Mouse (Mus musculus): ENCODE results near the gene Pik3cg. TPM values are rescaled to one million over a fixed set of nuclear protein-coding genes. Genes with fewer than 3 reads are reported as not detected.

The Pik3cg gene
- polyA plus RNA-seq, 1 experiment from 2014 or later: 1.4 TPM

DNA sequence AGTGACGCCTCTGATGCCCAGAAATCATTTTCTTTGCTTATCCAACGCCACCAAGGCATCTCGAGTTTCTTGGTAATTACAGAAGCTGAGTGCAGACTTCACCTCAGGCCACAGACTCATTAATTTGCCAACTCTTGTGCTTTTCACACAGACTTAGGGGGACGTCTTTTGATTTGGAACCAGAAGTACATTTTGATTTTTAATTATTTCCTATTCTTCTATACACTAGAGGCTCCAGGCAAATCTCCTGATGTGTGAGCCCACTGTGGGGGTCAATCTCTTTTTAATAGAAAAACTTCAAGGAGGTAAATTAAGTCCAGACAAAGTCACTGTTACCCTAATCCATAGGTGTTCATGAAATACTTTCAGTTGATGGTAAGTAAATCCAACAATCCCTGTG lies 26.6 kb downstream of the Pik3cg start:
- Histone ChIP-seq H3K9me3 (replicated peaks; ENCODE audit: control insufficient read depth, low read length) (no peaks in the 10 kb centered on the region), H3K4me3 (ENCODE audit: low read depth, low read length) (no peak overlapping the region), H3K27me3 (replicated peaks; ENCODE audit: control insufficient read depth, insufficient read depth, low read length) (no peaks in the 10 kb centered on the region), H3K4me2 (ENCODE audit: low read length) (no peak overlapping the region), H3K36me3 (ENCODE audit: control insufficient read depth, insufficient read depth, low read length) (no peaks in the 10 kb centered on the region), H3K9ac (ENCODE audit: low read length) (no peak overlapping the region), H3K27ac (ENCODE audit: low read depth, low read length) (no peak overlapping the region), H3K4me1 (ENCODE audit: control insufficient read depth, insufficient read depth, low read length) (no peaks in the 10 kb centered on the region)
- no peak for DNase-seq (ENCODE audit: low spot score)
- WGBS: 24% methylated on average over 4 of the region's 4 CpGs
- ATAC-seq: no peak

DNA sequence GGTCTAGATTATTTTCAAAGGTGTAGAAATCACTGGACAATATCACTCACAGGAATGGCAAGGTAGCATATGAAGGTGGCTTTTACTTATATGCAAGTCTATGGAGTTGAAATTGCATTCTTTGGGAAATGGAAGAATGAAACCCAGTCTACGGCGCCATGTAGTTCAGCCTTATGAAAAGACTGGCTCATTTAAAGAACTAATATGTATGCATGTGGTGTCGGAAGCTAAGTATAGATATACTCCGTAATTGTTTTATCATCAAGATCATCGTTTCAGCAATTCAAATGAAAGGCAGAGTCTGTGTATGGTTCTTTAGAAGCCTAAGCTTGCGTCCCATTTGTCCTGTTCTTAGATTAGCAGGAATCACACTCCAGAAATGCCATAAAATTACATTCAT lies 34.0 kb downstream of the Pik3cg start:
- WGBS: 91% methylated on average over 6 of the region's 6 CpGs
- no peak overlapping the region for H3K4me3 ChIP-seq (ENCODE audit: low read depth, low read length)
- ATAC-seq: no peak

DNA sequence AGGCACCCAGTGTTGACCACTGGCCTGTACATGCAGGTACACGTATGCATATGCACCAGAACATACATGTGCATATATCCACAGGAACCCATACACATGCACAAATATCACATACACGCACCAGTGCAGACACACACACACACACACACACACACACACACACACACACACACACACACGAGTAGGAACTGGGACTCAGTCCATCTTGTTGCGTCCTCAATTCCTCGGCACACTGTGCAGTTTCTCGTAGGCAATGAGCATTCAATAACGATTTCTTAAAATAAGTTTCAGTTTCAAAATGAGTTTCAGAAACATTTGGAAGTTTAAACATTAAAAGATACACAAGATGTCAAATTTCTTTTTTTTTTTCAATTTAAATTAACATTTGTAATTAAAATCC lies 35.6 kb downstream of the Pik3cg start:
- H3K9me3 ChIP-seq (replicated peaks; ENCODE audit: control insufficient read depth, low read length): no peaks in the 10 kb centered on the region
- H3K36me3 ChIP-seq (ENCODE audit: control insufficient read depth, insufficient read depth, low read length): no peaks in the 10 kb centered on the region
- WGBS: 91% methylated on average over 7 of the region's 7 CpGs
- DNase-seq (ENCODE audit: low spot score) (no peak), ATAC-seq (no peak)
- no peaks in the 10 kb centered on the region for H3K27me3 ChIP-seq (replicated peaks; ENCODE audit: control insufficient read depth, insufficient read depth, low read length)
- H3K4me2 ChIP-seq (ENCODE audit: low read length): no peak overlapping the region
- H3K27ac ChIP-seq (ENCODE audit: low read depth, low read length): no peak overlapping the region
- no peak overlapping the region for H3K4me3 ChIP-seq (ENCODE audit: low read depth, low read length)
- H3K4me1 ChIP-seq (ENCODE audit: control insufficient read depth, insufficient read depth, low read length): peaks cover 2% of the 10 kb centered on the region; the same call in 1 of the 2 replicates
- no peak overlapping the region for H3K9ac ChIP-seq (ENCODE audit: low read length)

More for the DNA sequence above, 34.0 kb downstream of the Pik3cg start:
- Histone ChIP-seq H3K27ac (ENCODE audit: low read depth, low read length) (no peak overlapping the region), H3K9me3 (replicated peaks; ENCODE audit: control insufficient read depth, low read length) (no peaks in the 10 kb centered on the region), H3K36me3 (ENCODE audit: control insufficient read depth, insufficient read depth, low read length) (no peaks in the 10 kb centered on the region), H3K4me1 (ENCODE audit: control insufficient read depth, insufficient read depth, low read length) (no peaks in the 10 kb centered on the region), H3K9ac (ENCODE audit: low read length) (no peak overlapping the region), H3K27me3 (replicated peaks; ENCODE audit: control insufficient read depth, insufficient read depth, low read length) (no peaks in the 10 kb centered on the region), H3K4me2 (ENCODE audit: low read length) (no peak overlapping the region)
- DNase-seq (ENCODE audit: low spot score): no peak

DNA sequence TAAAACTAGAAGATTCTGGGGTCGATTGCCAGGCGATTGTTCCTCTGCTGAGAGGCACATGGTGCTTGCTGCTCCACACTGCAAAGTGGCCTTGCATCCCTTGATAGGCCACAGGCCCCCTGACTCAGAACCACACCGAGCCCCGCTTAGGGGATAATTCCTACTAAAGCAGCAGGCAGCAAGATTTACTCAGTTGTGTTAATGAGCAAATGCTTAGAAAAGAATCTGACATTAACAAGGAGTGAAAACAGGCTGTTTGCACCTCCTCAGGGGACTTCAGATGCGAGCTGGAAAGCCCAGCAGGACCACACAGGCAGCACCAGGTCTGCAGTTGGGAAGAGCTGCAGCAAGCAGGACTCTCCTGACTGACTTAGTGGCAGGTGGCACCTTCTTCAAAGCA lies 39.3 kb downstream of the Pik3cg start:
- H3K36me3 ChIP-seq (ENCODE audit: control insufficient read depth, insufficient read depth, low read length): no peaks in the 10 kb centered on the region
- no peaks in the 10 kb centered on the region for H3K27me3 ChIP-seq (replicated peaks; ENCODE audit: control insufficient read depth, insufficient read depth, low read length)
- no peaks in the 10 kb centered on the region for H3K9me3 ChIP-seq (replicated peaks; ENCODE audit: control insufficient read depth, low read length)
- H3K4me2 ChIP-seq (ENCODE audit: low read length): no peak overlapping the region
- DNase-seq (ENCODE audit: low spot score) (peak; percentile 61), ATAC-seq (peak; percentile 86)
- no peak overlapping the region for H3K9ac ChIP-seq (ENCODE audit: low read length)
- no peak overlapping the region for H3K4me3 ChIP-seq (ENCODE audit: low read depth, low read length)
- H3K4me1 ChIP-seq (ENCODE audit: control insufficient read depth, insufficient read depth, low read length): peaks cover 2% of the 10 kb centered on the region; the same call in 1 of the 2 replicates
- H3K27ac ChIP-seq (ENCODE audit: low read depth, low read length): no peak overlapping the region
- WGBS: 9% methylated on average over 5 of the region's 5 CpGs

DNA sequence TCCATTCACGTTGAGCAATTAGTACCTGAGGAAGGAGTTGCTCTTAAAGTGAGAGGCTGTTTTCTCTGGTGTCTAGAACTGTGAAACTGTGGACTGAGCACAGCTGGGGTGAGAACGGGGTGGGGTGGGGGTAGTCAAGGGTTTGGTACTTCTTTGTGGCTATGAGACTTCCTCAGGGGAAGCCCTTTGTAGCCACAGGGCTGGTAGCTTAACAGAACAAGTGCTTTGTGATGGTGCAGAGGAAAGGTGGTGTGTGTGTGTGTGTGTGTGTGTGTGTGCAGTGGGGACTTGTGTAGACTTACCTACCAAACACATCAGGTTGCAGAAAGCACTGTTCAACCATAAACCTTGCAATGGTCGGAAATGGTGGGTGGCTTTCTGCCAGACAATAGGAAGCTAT lies 39.7 kb downstream of the Pik3cg start:
- WGBS: 18% methylated on average over 3 of the region's 3 CpGs
- no peak overlapping the region for H3K27ac ChIP-seq (ENCODE audit: low read depth, low read length)
- peak; percentile 47; the same call in 1 of the 2 replicates for ATAC-seq
- H3K4me2 ChIP-seq (ENCODE audit: low read length): no peak overlapping the region
- DNase-seq (ENCODE audit: low spot score): no peak
- H3K4me1 ChIP-seq (ENCODE audit: control insufficient read depth, insufficient read depth, low read length): peaks cover 2% of the 10 kb centered on the region; the same call in 1 of the 2 replicates
- no peaks in the 10 kb centered on the region for H3K27me3 ChIP-seq (replicated peaks; ENCODE audit: control insufficient read depth, insufficient read depth, low read length)
- no peaks in the 10 kb centered on the region for H3K9me3 ChIP-seq (replicated peaks; ENCODE audit: control insufficient read depth, low read length)
- H3K9ac ChIP-seq (ENCODE audit: low read length): no peak overlapping the region
- H3K36me3 ChIP-seq (ENCODE audit: control insufficient read depth, insufficient read depth, low read length): no peaks in the 10 kb centered on the region
- H3K4me3 ChIP-seq (ENCODE audit: low read depth, low read length): no peak overlapping the region

DNA sequence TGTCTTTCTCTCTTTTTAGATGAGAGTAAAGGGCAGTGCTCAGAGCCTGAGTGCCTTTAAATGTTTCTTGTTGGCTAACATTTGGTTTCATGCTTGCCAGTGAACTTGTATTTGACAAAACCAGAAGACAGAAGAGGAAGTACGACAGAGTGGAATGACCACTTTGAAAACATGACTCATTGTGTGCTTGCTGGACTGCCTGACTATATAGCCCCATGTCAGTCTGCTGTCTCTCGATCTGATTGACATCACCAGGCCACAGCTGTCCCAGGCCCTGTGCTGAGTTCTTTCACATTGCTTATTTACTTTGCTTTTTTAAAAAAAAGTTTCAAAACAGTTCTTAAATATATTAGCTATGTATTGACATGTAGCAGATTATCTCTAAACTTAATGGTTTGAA lies 44.8 kb downstream of the Pik3cg start:
- Histone ChIP-seq H3K4me2 (ENCODE audit: low read length) (no peak overlapping the region), H3K36me3 (ENCODE audit: control insufficient read depth, insufficient read depth, low read length) (no peaks in the 10 kb centered on the region), H3K27me3 (replicated peaks; ENCODE audit: control insufficient read depth, insufficient read depth, low read length) (no peaks in the 10 kb centered on the region), H3K9me3 (replicated peaks; ENCODE audit: control insufficient read depth, low read length) (no peaks in the 10 kb centered on the region), H3K4me3 (ENCODE audit: low read depth, low read length) (no peak overlapping the region), H3K27ac (ENCODE audit: low read depth, low read length) (no peak overlapping the region), H3K9ac (ENCODE audit: low read length) (no peak overlapping the region), H3K4me1 (ENCODE audit: control insufficient read depth, insufficient read depth, low read length) (no peaks in the 10 kb centered on the region; the same call in 1 of the 2 replicates)
- ATAC-seq (no peak), DNase-seq (ENCODE audit: low spot score) (no peak)
- WGBS: 79% methylated on average over 2 of the region's 2 CpGs

DNA sequence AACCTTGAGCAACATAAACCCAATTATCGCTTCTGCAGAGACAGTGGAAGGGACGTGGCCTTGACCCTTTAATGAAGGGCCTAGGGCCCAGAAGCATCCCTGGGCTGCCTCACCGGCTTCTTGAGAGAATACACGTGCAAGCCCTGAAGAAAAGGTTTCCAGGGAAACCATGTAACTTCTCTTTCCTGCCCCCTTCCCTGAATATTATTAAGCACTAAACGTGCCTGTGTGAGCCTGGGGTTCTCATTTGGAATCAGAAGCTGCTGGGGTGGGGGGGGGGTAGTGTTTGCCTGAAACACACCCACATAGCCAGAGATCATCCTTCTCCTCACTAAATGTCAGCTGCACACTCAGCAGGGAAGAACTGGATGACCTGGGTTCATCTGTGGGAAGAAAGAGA lies 49.7 kb downstream of the Pik3cg start:
- Histone ChIP-seq H3K36me3 (ENCODE audit: control insufficient read depth, insufficient read depth, low read length) (no peaks in the 10 kb centered on the region), H3K27ac (ENCODE audit: low read depth, low read length) (no peak overlapping the region), H3K9ac (ENCODE audit: low read length) (no peak overlapping the region), H3K4me1 (ENCODE audit: control insufficient read depth, insufficient read depth, low read length) (no peaks in the 10 kb centered on the region), H3K4me3 (ENCODE audit: low read depth, low read length) (no peak overlapping the region), H3K4me2 (ENCODE audit: low read length) (no peak overlapping the region), H3K9me3 (replicated peaks; ENCODE audit: control insufficient read depth, low read length) (no peaks in the 10 kb centered on the region), H3K27me3 (replicated peaks; ENCODE audit: control insufficient read depth, insufficient read depth, low read length) (no peaks in the 10 kb centered on the region)
- peak; percentile 18; the same call in 1 of the 2 replicates for ATAC-seq
- WGBS: 16% methylated on average over 5 of the region's 5 CpGs
- peak; percentile 14 for DNase-seq (ENCODE audit: low spot score)

DNA sequence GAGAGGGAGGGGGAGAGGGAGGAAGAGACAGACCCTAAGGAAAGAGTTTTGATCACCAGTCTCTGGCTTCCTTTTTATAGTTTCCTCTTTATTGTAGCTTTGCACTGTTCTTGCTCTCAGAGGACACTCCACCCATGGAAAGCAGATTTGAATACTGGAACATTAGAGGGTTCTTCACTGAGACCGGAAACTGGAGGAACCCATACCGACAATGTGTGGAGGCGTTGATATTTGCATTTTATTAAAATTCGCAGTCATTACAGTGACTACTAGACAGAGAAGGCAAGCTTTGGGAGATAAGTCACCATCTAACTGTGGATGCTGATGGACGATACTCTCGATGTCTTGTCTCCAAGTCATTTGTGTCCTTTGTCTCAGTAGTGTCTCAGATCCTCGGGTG lies 61.9 kb downstream of the Pik3cg start:
- no peak overlapping the region for H3K4me3 ChIP-seq (ENCODE audit: low read depth, low read length)
- DNase-seq (ENCODE audit: low spot score) (no peak), ATAC-seq (no peak)
- H3K4me2 ChIP-seq (ENCODE audit: low read length): no peak overlapping the region
- no peaks in the 10 kb centered on the region for H3K36me3 ChIP-seq (ENCODE audit: control insufficient read depth, insufficient read depth, low read length)
- H3K9ac ChIP-seq (ENCODE audit: low read length): no peak overlapping the region
- H3K27me3 ChIP-seq (replicated peaks; ENCODE audit: control insufficient read depth, insufficient read depth, low read length): no peaks in the 10 kb centered on the region
- no peaks in the 10 kb centered on the region for H3K9me3 ChIP-seq (replicated peaks; ENCODE audit: control insufficient read depth, low read length)
- no peak overlapping the region for H3K27ac ChIP-seq (ENCODE audit: low read depth, low read length)
- 94% methylated on average over 7 of the region's 7 CpGs for WGBS
- no peaks in the 10 kb centered on the region for H3K4me1 ChIP-seq (ENCODE audit: control insufficient read depth, insufficient read depth, low read length)

DNA sequence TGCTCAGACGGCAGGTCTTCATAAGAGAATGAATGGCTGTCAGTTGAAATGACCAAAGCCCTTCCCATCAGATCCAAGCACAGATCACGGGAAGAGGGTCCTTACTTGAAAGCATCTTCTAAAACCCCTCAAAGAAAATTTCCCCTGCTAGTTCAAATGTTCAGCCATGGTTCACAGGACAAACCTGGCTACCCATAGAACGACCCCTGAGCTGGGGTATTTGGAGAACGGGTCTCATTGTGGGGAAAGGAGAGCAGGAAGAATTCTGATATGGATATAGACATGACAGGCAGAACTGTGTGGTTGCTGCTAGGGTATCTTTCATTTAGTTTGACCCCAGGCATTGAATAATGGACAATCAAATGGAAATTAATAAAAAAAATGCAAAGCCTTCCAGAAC lies 62.8 kb downstream of the Pik3cg start:
- Histone ChIP-seq H3K27me3 (replicated peaks; ENCODE audit: control insufficient read depth, insufficient read depth, low read length) (no peaks in the 10 kb centered on the region), H3K4me2 (ENCODE audit: low read length) (no peak overlapping the region), H3K4me1 (ENCODE audit: control insufficient read depth, insufficient read depth, low read length) (no peaks in the 10 kb centered on the region), H3K9me3 (replicated peaks; ENCODE audit: control insufficient read depth, low read length) (no peaks in the 10 kb centered on the region), H3K27ac (ENCODE audit: low read depth, low read length) (no peak overlapping the region), H3K9ac (ENCODE audit: low read length) (no peak overlapping the region), H3K36me3 (ENCODE audit: control insufficient read depth, insufficient read depth, low read length) (no peaks in the 10 kb centered on the region), H3K4me3 (ENCODE audit: low read depth, low read length) (no peak overlapping the region)
- DNase-seq (ENCODE audit: low spot score) (no peak), ATAC-seq (no peak)
- 75% methylated on average over 4 of the region's 4 CpGs for WGBS

Data from forebrain, embryonic 14.5 days (tissue).